Mouse (Mus musculus): ENCODE measurements around the gene Gm49630. TPM values are rescaled to one million over a fixed set of nuclear protein-coding genes. Genes with fewer than 3 reads are reported as not detected.
"Not testable (repeated sequence)": the region's sequence is repeated elsewhere in the genome, so short reads cannot be mapped to it uniquely, and the experiment has no call there.

Gene Gm49630
- total RNA-seq, 1 experiment from 2014 or later: not detected

DNA sequence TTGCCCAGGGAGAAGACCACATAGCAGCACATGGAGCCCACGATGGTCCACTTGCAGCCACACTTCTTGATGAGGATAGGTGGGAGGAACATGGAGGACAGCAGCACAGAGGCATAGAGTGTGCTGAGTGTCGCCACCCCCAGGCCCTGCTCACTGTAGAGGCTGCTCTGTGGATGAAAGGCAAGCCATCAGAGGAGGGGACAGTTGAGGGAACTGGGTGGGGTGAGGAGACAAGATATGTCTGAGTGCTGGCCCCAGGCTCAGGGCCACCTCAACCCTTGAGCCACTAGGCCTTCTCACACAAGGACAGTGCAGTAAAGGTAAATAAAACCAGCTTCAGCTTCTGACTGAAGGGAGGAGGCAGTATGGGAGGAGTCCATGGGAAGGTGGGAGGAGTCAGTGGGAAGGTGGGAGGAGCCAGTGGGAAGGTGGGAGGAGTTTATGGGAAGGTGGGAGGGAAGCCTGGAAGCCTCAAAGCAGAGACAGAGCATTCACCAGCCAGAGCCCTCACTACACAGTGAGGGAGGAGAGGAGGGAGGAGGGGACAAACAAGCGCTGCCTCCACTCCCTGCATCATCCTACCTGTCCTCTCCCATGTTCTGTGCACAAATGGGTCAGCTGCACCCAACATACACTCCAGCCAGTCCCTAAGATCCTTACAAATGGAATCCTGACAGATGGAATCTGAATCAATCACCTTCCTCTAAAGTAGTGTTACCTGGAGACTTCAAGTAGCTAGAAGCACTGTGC, 5.3 kb upstream of the Gm49630 start:
- ATAC-seq (ENCODE audit: extremely low read depth, insufficient number of reproducible peaks, low FRiP score, poor library complexity, severe bottlenecking): not testable (repeated sequence)

DNA sequence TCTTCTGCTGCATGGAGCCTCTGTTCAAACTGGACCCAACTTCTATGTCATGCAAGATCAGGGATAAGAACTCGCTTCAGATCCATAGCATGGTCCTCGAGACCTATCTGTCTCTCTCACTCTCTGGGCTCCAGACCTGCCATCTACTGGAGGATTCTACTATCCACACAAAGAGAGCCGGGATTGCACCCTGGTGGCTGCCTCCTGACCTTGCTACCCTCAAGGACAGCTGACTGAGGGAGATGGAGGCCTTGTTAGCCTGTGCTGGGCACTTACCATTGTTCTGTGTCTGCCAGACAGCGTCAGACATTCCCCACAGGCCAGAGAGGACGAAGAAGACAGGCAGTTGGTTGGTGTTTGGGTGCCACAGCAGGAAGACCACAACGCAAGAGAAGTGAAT, 2.4 kb downstream of the Gm49630 start:
- ATAC-seq (ENCODE audit: extremely low read depth, insufficient number of reproducible peaks, low FRiP score, poor library complexity, severe bottlenecking): not testable (repeated sequence)

DNA sequence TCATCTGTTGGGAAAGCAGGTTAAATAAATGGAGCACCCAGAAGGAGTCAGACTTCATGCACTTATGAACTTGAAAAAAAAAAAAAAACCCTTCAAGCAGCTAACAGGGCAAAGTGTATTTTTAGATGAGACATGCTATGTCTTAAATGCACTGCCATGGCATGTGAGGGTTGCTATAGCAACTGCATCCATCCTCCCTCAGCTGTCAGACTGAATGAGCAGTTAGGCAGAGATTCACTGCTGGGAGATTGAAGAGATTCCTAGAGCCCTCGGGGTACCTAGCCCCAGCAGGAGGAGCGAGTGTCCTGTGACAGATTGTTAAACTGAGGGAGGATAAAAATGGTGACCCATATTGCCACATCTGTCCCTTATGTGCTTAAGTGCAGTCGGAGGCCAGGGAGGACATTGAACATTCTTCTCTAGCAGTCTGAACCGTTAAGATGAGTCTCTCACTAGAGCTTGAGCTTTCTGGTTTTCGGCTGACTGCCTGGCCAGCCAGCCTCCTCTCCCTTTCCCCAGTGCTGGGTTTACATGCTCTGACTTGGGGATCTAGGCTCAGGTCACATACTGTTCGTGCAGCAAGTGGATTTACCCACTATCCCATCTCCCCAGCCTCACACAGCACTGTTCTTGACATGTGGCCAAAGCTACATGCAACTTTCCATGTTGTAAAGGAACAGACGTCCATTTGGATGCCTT, 5.0 kb downstream of the Gm49630 start:
- ATAC-seq (ENCODE audit: extremely low read depth, insufficient number of reproducible peaks, low FRiP score, poor library complexity, severe bottlenecking): not testable (repeated sequence)

DNA sequence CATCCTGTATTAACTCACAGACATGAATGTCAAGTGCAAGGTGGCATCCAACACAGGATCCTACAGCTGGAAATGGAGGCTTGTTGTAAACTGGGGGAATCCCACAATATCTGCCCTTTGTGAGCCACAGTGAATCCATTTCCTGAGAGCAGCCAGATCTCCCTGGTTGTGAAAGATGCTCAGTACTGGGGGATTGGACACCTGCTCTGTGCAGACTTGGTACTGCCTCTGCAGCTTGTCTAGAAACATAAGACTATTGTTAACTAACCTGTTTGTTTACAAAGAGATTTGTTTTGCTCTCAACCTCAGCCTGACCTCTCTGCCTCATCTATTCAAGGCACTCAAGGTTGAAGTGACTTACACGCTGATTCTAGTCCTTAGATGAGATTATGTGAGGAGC, 5.5 kb downstream of the Gm49630 start:
- ATAC-seq (ENCODE audit: extremely low read depth, insufficient number of reproducible peaks, low FRiP score, poor library complexity, severe bottlenecking): not testable (repeated sequence)

DNA sequence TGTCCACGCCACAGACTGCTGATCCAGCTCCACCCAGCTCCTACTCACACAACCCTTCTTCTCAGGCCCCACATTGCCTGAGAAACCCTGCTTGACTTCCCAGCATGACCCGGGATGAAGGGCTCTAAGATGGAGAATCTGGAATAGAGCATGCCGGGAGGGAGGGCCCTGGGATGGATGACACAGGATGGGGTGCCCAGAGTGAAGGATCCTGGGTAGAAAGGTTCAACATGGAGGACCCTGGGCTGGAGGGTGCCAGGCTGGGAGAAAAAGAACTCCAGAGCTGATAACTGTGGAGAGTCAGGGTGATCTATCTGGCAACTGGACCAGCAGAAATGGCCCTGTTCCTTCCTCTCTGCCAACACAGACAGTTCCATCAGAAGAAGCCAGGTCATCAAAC, 6.2 kb downstream of the Gm49630 start:
- not testable (repeated sequence) for ATAC-seq (ENCODE audit: extremely low read depth, insufficient number of reproducible peaks, low FRiP score, poor library complexity, severe bottlenecking)

DNA sequence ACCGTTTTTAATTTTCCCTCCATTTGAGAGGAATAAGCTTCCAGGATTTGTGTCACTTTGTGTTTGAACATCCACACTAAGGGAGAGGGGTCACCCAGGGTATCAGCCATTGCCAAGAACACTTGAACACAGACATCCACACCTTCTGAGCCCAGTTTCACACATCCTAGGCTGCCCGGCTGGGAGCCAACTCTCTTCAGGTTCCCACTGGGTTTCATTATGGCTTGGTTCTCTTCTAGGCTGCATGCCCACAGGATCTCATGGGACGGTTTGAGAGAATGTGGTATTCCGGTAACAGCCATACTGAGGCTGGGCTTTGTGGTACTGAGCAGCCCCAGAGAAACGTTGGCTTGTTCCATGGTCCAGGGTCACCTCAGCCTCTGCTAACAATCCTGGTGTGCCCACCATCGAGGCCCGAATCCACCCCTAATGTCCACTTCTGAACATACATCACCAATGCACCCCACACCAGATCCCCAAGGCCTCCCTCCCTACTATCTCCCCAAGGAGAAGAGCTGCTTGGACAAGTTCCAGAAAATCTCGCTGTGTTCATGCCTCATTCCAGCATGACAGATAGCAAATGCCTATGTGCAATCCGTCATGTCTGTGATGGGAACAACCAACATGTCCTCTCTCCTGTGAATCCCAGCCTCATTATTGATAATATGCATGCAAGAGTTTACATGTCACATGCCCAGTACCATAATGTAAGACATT, 10.9 kb downstream of the Gm49630 start:
- not testable (repeated sequence) for ATAC-seq (ENCODE audit: extremely low read depth, insufficient number of reproducible peaks, low FRiP score, poor library complexity, severe bottlenecking)

DNA sequence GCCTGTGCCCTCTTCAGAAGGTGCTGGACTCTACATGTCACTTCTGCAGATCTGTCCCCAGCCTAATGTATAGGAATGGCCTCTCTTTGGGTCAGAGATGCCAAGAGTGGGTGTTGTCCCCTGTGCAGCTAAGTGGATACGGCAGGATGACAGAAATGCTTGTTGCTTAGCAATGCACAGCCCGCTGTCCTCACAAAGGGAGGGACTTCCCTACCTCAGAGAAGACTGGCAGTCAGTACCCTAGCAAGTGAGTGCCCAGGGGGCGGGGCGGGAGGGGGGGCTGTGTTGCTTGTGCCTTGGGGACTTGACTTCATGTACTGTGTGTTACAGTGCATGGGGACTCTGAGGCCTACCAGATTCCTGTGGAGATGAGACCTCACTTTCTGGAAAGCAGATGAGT, 12.0 kb downstream of the Gm49630 start:
- ATAC-seq (ENCODE audit: extremely low read depth, insufficient number of reproducible peaks, low FRiP score, poor library complexity, severe bottlenecking): not testable (repeated sequence)

DNA sequence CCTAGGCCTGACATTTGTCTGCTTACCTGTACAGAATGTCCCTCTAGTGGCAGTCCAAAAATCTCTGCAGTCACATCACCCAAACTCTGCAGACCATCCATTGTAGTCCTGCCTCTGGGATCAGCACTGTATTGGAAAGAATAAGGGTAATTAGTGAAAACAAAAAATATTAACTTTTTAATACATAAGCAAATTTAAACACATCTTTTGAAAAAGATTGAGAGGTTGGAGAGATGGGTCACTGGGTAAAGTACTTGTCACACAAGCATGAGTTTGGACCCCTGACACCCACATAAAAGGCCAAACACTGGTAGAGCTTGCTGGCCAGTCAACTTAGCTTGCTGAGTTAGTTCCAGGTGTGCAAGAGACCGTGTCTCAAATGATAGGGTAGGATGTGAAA, 19.2 kb downstream of the Gm49630 start, which contains the start of gene Ttll2:
Gene Ttll2 (minus strand): TSS at position 101 of the 400 bp plus-strand sequence.
- ATAC-seq (ENCODE audit: extremely low read depth, insufficient number of reproducible peaks, low FRiP score, poor library complexity, severe bottlenecking): not testable (repeated sequence)

DNA sequence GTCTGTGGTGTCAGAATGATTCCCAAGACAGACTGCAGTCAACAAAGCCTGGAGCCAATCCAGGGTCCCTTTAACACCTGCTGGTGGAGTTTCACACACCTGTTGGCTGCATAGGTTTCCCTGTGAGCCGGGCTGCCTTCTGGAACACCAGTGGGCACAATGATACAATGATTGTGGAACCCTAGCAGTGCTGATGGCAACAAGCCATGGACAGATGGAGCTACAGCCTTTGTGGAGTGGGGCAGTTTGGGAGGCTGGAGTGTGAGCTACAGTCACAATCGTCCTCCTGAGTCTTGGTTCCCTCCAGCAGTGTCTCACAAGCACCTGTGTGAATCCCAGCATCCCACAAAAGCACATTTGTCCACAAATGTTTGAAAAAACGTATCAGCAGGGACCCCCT, 23.0 kb downstream of the Gm49630 start:
- ATAC-seq (ENCODE audit: extremely low read depth, insufficient number of reproducible peaks, low FRiP score, poor library complexity, severe bottlenecking): not testable (repeated sequence)

DNA sequence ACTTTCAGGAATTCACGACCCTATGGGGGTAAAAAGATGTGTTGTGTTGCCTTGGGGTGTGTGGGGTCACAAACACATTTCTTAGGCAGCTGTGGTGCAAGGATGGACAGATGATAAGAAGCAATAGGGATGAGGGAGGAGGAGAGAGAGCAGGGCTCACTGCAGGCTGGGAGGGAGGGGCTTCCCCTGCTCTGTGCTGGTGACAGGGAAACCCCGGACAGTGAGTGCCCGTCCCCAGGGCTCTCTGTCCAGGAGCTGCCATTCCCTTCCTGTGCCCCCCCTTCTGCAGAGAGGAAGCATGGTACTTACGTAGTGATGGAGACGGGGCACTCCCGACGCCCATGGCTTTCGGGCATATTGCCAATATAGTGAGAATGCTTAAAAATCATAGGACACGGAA, 34.4 kb downstream of the Gm49630 start:
- ATAC-seq (ENCODE audit: extremely low read depth, insufficient number of reproducible peaks, low FRiP score, poor library complexity, severe bottlenecking): 0 out of 2 replicates have a peak, but pooled peaks have one; percentile 18

DNA sequence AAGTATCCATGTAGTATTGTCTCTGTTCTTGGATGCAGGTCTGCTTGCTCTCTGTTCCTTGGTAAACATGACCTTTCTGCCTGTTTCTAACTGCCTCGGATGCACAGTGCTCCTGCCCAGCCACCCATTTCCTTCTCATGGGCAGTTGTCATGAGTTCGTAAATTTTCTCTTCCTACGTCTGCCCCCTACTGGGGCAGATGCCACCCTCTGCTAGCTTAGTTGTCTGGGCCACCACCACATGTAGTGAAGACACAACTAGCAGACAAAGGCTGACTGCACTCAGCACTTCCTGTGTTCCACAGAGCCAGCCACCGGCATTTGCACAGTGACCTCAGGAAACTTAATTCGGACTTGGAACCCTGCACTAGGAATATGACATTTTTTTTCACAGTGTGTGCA, 39.0 kb downstream of the Gm49630 start:
- ATAC-seq (ENCODE audit: extremely low read depth, insufficient number of reproducible peaks, low FRiP score, poor library complexity, severe bottlenecking): not testable (repeated sequence)

DNA sequence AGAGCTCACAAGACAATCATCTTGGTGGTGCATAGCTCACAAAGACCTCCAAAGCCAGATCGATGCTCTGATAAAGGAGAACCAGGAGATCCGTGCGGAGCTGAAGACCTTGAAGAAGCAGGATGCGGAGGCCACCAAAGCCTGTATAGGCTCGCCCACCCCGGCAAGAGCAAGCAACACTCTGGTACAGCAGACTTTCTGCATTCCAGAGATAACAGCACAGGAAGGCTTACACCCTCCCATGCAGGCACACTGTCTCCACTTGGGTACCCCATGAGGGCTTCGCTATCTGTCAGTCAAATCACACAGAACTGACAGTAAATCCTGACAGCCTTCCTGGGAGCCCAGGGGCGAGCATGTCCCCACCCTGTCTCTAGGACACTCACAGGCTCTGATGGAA, 45.4 kb downstream of the Gm49630 start:
- ATAC-seq (ENCODE audit: extremely low read depth, insufficient number of reproducible peaks, low FRiP score, poor library complexity, severe bottlenecking): not testable (repeated sequence)

DNA sequence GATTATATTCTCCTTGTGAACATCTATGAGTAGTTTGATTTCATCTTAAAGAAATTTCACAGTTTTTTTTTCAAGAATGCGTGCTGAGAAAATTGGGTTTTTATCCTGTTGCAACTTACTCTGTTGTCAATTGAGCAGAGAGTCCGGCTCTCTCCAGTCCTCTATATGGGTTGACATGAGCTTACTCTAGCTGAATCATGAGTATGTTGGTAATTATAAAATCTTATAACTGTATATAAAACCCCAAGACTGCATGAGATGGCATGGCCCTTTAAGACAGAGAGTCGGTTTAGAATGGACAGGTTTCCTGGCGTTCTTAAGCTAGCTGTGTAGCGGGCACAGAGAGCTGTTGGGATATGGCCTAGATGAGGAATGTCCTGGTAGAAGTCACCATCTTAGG, 47.4 kb downstream of the Gm49630 start, which contains the start of gene Tcp10a:
Gene Tcp10a (plus strand): TSS at position 301 of the 400 bp plus-strand sequence.
- ATAC-seq (ENCODE audit: extremely low read depth, insufficient number of reproducible peaks, low FRiP score, poor library complexity, severe bottlenecking): not testable (repeated sequence)

DNA sequence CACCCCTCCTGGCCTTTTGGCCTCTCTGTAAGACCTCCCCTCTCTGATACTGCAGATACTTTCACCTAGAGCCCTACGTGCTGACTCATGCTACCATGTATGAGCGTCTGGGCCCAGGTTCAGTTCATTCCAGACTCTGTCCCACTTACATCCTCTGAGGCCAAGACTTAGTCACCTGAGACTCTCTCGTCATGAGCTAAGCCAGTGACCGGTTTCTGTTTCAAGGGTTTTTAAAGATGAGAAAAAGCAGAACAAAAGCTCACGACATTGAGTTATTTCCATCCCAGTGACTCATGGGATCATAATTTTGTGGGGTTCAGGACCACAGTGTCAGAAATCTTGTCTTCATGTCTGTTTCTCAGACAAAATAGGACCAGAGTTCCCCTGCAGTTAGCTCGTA, 52.0 kb downstream of the Gm49630 start:
- not testable (repeated sequence) for ATAC-seq (ENCODE audit: extremely low read depth, insufficient number of reproducible peaks, low FRiP score, poor library complexity, severe bottlenecking)

DNA sequence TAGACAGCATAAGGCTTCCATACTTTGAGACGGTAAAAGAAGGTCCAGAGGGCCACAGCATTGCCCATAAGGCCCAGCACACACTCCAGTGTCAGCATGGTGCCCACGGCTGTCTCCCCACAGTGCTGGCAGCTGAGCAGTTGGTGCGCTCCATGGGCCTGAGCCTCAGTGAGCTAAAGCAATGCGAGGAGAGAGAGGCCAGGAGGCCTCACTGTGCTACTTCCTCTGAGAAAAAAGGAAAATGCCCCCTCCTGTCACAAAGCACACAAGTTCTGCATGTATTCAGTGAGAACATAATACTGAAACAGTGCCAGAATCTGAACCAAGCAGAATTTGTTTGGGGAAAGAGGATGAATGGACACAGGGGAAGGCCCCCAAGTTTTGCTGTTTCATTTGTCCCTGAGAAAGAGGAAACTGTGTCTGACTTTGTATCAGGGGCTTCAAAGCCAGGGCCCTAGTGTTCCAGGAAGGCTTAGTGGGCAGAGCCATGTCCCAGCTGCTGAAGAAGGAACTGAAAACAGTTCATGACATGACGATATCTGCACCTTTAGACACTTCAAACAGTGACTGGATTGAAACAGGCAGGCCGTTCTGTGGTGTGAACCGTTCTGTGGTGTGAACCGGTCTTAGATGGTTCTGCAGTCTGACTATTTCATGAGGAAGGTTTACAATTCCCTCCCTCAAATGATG, 55.9 kb downstream of the Gm49630 start:
- ATAC-seq (ENCODE audit: extremely low read depth, insufficient number of reproducible peaks, low FRiP score, poor library complexity, severe bottlenecking): not testable (repeated sequence)

DNA sequence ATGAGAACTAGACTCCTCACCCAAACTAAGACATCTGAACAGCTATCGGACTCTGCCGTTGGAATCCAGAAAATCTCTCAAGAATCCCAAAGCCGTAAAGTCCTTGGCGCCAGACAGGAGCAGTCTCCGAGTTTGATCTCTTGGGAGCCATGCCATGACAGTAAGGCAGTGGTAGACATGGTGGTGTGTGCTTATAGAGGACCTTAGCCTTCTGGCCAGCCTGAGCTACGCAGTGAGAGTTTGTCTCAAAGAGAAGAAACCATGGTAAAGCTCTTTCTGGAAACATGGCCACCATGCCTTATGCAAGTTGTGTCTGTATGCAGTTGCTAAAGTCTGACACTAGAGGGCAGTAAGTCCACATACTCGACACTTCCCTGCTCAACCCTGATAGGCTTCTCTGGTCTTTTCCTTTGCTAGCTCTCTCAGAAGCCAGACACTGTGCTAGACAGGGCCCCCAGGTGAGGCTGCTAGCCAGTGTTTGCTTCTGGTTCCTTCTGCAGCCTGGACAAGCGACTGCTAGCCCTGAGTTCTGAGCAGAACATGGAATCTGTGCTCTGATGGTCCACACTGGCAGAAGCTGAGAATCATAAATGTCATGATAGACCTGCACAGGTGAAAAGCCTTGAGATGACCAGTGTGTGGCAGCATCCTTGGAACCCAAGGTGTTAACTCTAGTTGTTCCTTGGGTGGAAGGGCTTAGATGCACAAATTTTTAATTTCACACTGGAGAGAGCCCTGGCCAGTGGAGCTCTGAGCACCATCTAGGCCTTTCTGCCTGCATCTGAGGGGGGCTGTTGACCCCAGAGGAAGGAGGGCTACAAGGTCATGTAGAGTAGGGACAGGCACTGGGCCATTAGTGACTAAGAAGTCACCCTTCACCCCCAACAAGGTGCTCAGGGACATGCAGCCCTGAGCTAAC, 65.2 kb downstream of the Gm49630 start:
- peak; percentile 58 for ATAC-seq (ENCODE audit: extremely low read depth, insufficient number of reproducible peaks, low FRiP score, poor library complexity, severe bottlenecking)
